ENCODE assay signal across 23 mouse cellular contexts in genomic region chr2:51649887-51650286, GRCm38 (mm10). TPM values are rescaled to one million over a fixed set of nuclear protein-coding genes. Genes with fewer than 3 reads are reported as not detected.
DNase-seq lines count a peak whose midpoint lies in the region; ATAC-seq and TF ChIP-seq lines count a peak whose summit lies in the region.
"Had no signal": no experiment of that assay in that cellular context is flagged by ENCODE, and none has a peak within 500 bp of the region (broad histone marks: within the 10 kb centered on the region; RNA-seq: fewer than 3 reads in every experiment).

No protein-coding gene starts in this region.

- intact Hi-C loops in heart, postnatal 36 days (cut with DNase I): no loop called here

- no peaks in the 10 kb centered on the region for H3K27me3 ChIP-seq in midbrain, embryonic 10.5 days (ENCODE audit: low read depth, poor library complexity, severe bottlenecking)
- no peaks in the 10 kb centered on the region for H3K27me3 ChIP-seq in midbrain, embryonic 16.5 days (ENCODE audit: control insufficient read depth, insufficient read depth, low read depth, low read length)
- no peaks in the 10 kb centered on the region for H3K27me3 ChIP-seq in stomach, embryonic 15.5 days (replicated peaks)
- no peaks in the 10 kb centered on the region for H3K27me3 ChIP-seq in stomach, postnatal 0 days (ENCODE audit: control insufficient read depth, insufficient read depth, low read length)
- H3K27me3 ChIP-seq: embryonic facial prominence, embryonic 13.5 days; heart, embryonic 12.5 days; hindbrain, embryonic 15.5 days had no signal

- no peak overlapping the region for H3K4me3 ChIP-seq in midbrain, embryonic 10.5 days
- H3K4me3 ChIP-seq in midbrain, embryonic 16.5 days (ENCODE audit: low read depth, low read length): no peak overlapping the region
- H3K4me3 ChIP-seq in stomach, embryonic 15.5 days (replicated peaks): no peak overlapping the region
- H3K4me3 ChIP-seq in stomach, postnatal 0 days (ENCODE audit: low read depth, low read length): no peak overlapping the region
- H3K4me3 ChIP-seq: embryonic facial prominence, embryonic 13.5 days; gastrocnemius, adult 2 months; heart, embryonic 12.5 days; hindbrain, embryonic 15.5 days had no signal

- no peaks in the 10 kb centered on the region for H3K9me3 ChIP-seq in midbrain, embryonic 10.5 days (replicated peaks)
- H3K9me3 ChIP-seq in midbrain, embryonic 16.5 days (replicated peaks; ENCODE audit: control insufficient read depth, low read length, poor library complexity, severe bottlenecking): no peaks in the 10 kb centered on the region
- no peaks in the 10 kb centered on the region for H3K9me3 ChIP-seq in stomach, embryonic 15.5 days
- no peaks in the 10 kb centered on the region for H3K9me3 ChIP-seq in stomach, postnatal 0 days (ENCODE audit: control insufficient read depth, low read length)
- H3K9me3 ChIP-seq: embryonic facial prominence, embryonic 13.5 days; heart, embryonic 12.5 days; hindbrain, embryonic 15.5 days had no signal

- no peak overlapping the region for H3K9ac ChIP-seq in midbrain, embryonic 16.5 days (ENCODE audit: low read depth, low read length)
- H3K9ac ChIP-seq in stomach, embryonic 15.5 days: no peak overlapping the region
- no peak overlapping the region for H3K9ac ChIP-seq in stomach, postnatal 0 days (ENCODE audit: low read length)
- H3K9ac ChIP-seq: embryonic facial prominence, embryonic 13.5 days; heart, embryonic 12.5 days; hindbrain, embryonic 15.5 days had no signal

- no peak overlapping the region for H3K4me2 ChIP-seq in midbrain, embryonic 16.5 days (ENCODE audit: low read length)
- no peak overlapping the region for H3K4me2 ChIP-seq in stomach, embryonic 15.5 days
- H3K4me2 ChIP-seq in stomach, postnatal 0 days (replicated peaks; ENCODE audit: low read depth): no peak overlapping the region
- H3K4me2 ChIP-seq: embryonic facial prominence, embryonic 13.5 days; heart, embryonic 12.5 days; hindbrain, embryonic 15.5 days had no signal

- peaks cover 17% of the 10 kb centered on the region for H3K4me1 ChIP-seq in midbrain, embryonic 10.5 days
- no peaks in the 10 kb centered on the region for H3K4me1 ChIP-seq in midbrain, embryonic 16.5 days (ENCODE audit: control insufficient read depth, insufficient read depth, low read length)
- H3K4me1 ChIP-seq in stomach, embryonic 15.5 days: no peaks in the 10 kb centered on the region
- H3K4me1 ChIP-seq in stomach, postnatal 0 days (replicated peaks; ENCODE audit: control insufficient read depth, insufficient read depth): no peaks in the 10 kb centered on the region
- H3K4me1 ChIP-seq: hindbrain, embryonic 15.5 days had no signal

- no peak for TF ChIP-seq CTCF in stomach, postnatal 0 days (IDR thresholded peaks at IDR 0.05; ENCODE audit: low read depth)

- peak; percentile 29 for DNase-seq in embryo, embryonic 10.5 days (ENCODE audit: low spot score)
- no peak for DNase-seq in embryo, embryonic 9.5 days (ENCODE audit: extremely low spot score)
- no peak for DNase-seq in midbrain, embryonic 10.5 days (ENCODE audit: low spot score)
- DNase-seq in stomach, postnatal 0 days (ENCODE audit: low spot score): no peak
- DNase-seq in heart, postnatal 36 days: no peak
- DNase-seq: adrenal gland, adult 2 months; adrenal gland, postnatal 25 days; cerebellum, adult 2 months; cerebellum, postnatal 36 days; gastrocnemius, adult 2 months; gastrocnemius, postnatal 25 days had no signal

- H3K36me3 ChIP-seq in midbrain, embryonic 10.5 days: no peaks in the 10 kb centered on the region
- no peaks in the 10 kb centered on the region for H3K36me3 ChIP-seq in midbrain, embryonic 16.5 days (ENCODE audit: control insufficient read depth, insufficient read depth, low read length)
- no peaks in the 10 kb centered on the region for H3K36me3 ChIP-seq in stomach, embryonic 15.5 days
- no peaks in the 10 kb centered on the region for H3K36me3 ChIP-seq in stomach, postnatal 0 days (ENCODE audit: control insufficient read depth, insufficient read depth, low read length)
- H3K36me3 ChIP-seq: embryonic facial prominence, embryonic 13.5 days; heart, embryonic 12.5 days; hindbrain, embryonic 15.5 days had no signal

- no peak for TF ChIP-seq EP300 in stomach, postnatal 0 days (optimal IDR thresholded peaks at IDR 0.05)

- 63% methylated on average over 1 of the region's 1 CpGs for WGBS in midbrain, embryonic 10.5 days
- WGBS in midbrain, embryonic 16.5 days: 73% methylated on average over 1 of the region's 1 CpGs
- 79% methylated on average over 1 of the region's 1 CpGs for WGBS in stomach, embryonic 15.5 days
- 62% methylated on average over 1 of the region's 1 CpGs for WGBS in stomach, postnatal 0 days

- 0 out of 2 replicates have a peak overlapping the region, but pooled peaks have one; percentile 23 for H3K27ac ChIP-seq in midbrain, embryonic 10.5 days (replicated peaks)
- H3K27ac ChIP-seq in midbrain, embryonic 16.5 days (ENCODE audit: low read length): no peak overlapping the region
- no peak overlapping the region for H3K27ac ChIP-seq in stomach, embryonic 15.5 days
- no peak overlapping the region for H3K27ac ChIP-seq in stomach, postnatal 0 days (replicated peaks)
- H3K27ac ChIP-seq: embryonic facial prominence, embryonic 13.5 days; gastrocnemius, adult 2 months; hindbrain, embryonic 15.5 days had no signal

- no peak for ATAC-seq in midbrain, embryonic 16.5 days
- peak; percentile 27; the same call in 1 of the 2 replicates for ATAC-seq in stomach, embryonic 15.5 days (ENCODE audit: insufficient read depth, low FRiP score, low read depth)
- ATAC-seq in stomach, postnatal 0 days (ENCODE audit: low FRiP score, low TSS enrichment): no peak
- ATAC-seq: forebrain, embryonic 14.5 days had no signal

RNA-seq across cellular contexts. Expression of gene Tas2r134, which starts 22.6 kb away (rescaled TPM):
- not detected in 2 replicates for polyA plus RNA-seq in midbrain, embryonic 10.5 days (2016; fragmentation: Nextera tagmentation; extraction: Ambion mirVana)
- polyA plus RNA-seq in midbrain, embryonic 16.5 days (2015; fragmentation: Nextera tagmentation; extraction: Ambion mirVana): not detected in 2 replicates
- polyA plus RNA-seq in stomach, embryonic 15.5 days (2015; fragmentation: Nextera tagmentation; extraction: Ambion mirVana): not detected in 2 replicates
- polyA plus RNA-seq in stomach, postnatal 0 days (2015; fragmentation: Nextera tagmentation; extraction: Ambion mirVana): not detected in 2 replicates
- total RNA-seq in heart, postnatal 36 days (2021): not detected
- total RNA-seq: adrenal gland, adult 2 months; adrenal gland, postnatal 25 days; ES-E14; gastrocnemius, adult 2 months; gastrocnemius, postnatal 25 days; granulocyte monocyte progenitor cell, adult 5-6 weeks; heart, adult 8-10 months; heart, postnatal 25 days had no signal
- polyA plus RNA-seq: adrenal gland, adult 2 months; cerebellum, adult 2 months; embryonic facial prominence, embryonic 13.5 days; forebrain, embryonic 14.5 days; heart, embryonic 12.5 days; heart, embryonic 16.5 days; hindbrain, embryonic 11.5 days; hindbrain, embryonic 15.5 days had no signal
